Mouse (Mus musculus): Measurements from ENCODE around the gene Mapk7.

DNA sequence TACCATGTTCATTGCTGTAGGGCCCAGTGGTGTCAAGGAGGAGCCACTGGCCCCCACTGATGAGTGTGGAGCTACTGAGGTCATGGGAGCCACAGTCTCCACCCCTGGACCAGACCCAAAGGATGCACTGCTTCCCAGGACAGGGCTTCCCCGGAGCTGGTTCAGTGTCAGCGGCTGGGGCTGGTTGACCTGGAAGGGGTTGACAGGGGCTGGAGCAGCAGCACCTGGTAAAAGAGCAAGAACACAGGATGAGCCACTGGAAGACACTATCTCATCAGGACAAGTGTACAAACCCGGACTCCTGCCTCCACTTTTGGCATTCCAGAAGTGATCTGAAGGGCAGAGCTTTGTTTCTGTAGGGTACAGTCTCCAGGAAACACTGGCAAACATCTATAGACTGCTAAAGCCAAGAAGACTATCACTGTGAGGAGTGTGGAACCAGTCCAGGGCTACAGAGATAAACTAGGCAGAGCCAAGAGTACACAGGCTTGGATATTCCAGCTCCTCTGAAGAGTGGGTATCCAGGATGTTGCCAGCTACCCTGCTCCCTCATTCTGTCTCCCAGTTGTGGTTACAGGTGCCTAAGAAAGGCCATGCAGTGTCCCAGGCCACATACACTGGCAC, 25.4 kb upstream of the Mapk7 start:
- no peak for TF ChIP-seq POLR2A (IDR thresholded peaks at IDR 0.05; ENCODE audit: control insufficient read depth, low read depth, low read length)
- TF ChIP-seq CTCF (IDR thresholded peaks at IDR 0.05; ENCODE audit: control insufficient read depth, insufficient read depth, insufficient replicate concordance, low read depth, low read length): no peak
